Mouse (Mus musculus): ENCODE data around the gene Upf2. TPM values are rescaled to one million over a fixed set of nuclear protein-coding genes. Genes with fewer than 3 reads are reported as not detected.

The Upf2 gene
- polyA plus RNA-seq, 1 experiment from 2014 or later: 4.5 TPM

- no peak for ATAC-seq (ENCODE audit: low read depth)
- Histone ChIP-seq H3K27me3 (no peaks in the 10 kb centered on the region), H3K4me3 (replicated peaks) (no peak overlapping the region), H3K27ac (no peak overlapping the region), H3K9ac (no peak overlapping the region), H3K4me2 (no peak overlapping the region), H3K9me3 (replicated peaks) (no peaks in the 10 kb centered on the region), H3K4me1 (replicated peaks) (peaks cover 6% of the 10 kb centered on the region), H3K36me3 (peaks cover 44% of the 10 kb centered on the region)
- no peak for DNase-seq
Measured at GRCm38 (mm10) chr2:6020570-6020969, 69.3 kb downstream of the Upf2 start.

DNA sequence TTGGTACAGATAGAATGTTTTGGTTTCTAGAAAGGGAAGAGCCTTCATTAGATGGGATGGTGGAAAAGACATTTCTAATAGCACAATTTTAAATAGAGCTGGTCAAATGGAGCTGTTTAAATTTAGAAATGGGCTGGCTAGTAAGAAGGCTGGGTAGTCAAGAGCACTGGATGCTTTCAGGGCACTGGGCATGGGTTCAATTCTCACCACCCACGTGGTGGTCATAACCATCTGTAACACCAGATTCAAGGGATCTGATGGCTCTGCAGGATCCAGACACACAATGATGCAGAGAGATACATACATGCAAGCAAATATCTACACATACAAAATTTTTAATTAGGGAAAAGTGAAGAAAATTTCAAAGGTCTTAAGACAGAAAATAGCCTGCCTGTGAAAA lies 91.4 kb downstream of the Upf2 start:
- no peaks in the 10 kb centered on the region for H3K27me3 ChIP-seq
- H3K36me3 ChIP-seq: peaks cover 35% of the 10 kb centered on the region
- H3K4me3 ChIP-seq (replicated peaks): no peak overlapping the region
- H3K27ac ChIP-seq: no peak overlapping the region
- no peak overlapping the region for H3K9ac ChIP-seq
- DNase-seq (no peak), ATAC-seq (ENCODE audit: low read depth) (no peak)
- no peak overlapping the region for H3K4me2 ChIP-seq
- H3K9me3 ChIP-seq (replicated peaks): no peaks in the 10 kb centered on the region
- WGBS (ENCODE audit: insufficient replicate concordance): 56% methylated on average over 1 of the region's 1 CpGs
- H3K4me1 ChIP-seq (replicated peaks): 0 out of 2 replicates have a peak, but pooled peaks cover 2% of the 10 kb centered on the region

- H3K36me3 ChIP-seq: peaks cover 55% of the 10 kb centered on the region
- H3K4me2 ChIP-seq: no peak overlapping the region
- H3K9ac ChIP-seq: no peak overlapping the region
- ATAC-seq (ENCODE audit: low read depth): no peak
- no peak overlapping the region for H3K27ac ChIP-seq
- WGBS (ENCODE audit: insufficient replicate concordance): 82% methylated on average over 7 of the region's 7 CpGs
- no peaks in the 10 kb centered on the region for H3K27me3 ChIP-seq
- no peak overlapping the region for H3K4me3 ChIP-seq (replicated peaks)
- DNase-seq: no peak
- H3K9me3 ChIP-seq (replicated peaks): no peaks in the 10 kb centered on the region
- H3K4me1 ChIP-seq (replicated peaks): peaks cover 11% of the 10 kb centered on the region
Measured at GRCm38 (mm10) chr2:6046796-6047195, 95.5 kb downstream of the Upf2 start.

DNA sequence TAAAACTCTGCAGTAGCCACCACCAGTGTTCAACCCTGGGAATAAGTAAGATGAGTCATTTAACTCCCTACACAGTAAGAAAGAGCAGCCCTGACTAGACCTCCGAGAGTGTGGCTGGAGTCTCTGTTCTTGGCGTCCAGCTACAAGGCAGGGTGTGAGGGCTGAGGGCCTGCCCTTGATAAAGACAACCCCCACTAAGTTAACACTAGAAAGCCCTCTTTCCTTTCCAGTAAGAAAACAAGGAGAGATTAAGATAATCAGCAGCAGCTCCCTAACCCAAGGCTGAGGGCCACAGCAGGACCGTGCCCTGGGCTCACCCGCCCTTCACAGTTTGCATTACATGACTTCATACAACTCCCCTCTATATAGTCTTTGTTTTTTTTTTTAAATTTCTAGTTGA lies 97.3 kb downstream of the Upf2 start:
- Histone ChIP-seq H3K36me3 (peaks cover 57% of the 10 kb centered on the region), H3K4me1 (replicated peaks) (peaks cover 11% of the 10 kb centered on the region), H3K9me3 (replicated peaks) (no peaks in the 10 kb centered on the region), H3K4me2 (no peak overlapping the region), H3K27ac (no peak overlapping the region), H3K27me3 (no peaks in the 10 kb centered on the region), H3K4me3 (replicated peaks) (no peak overlapping the region), H3K9ac (no peak overlapping the region)
- 38% methylated on average over 4 of the region's 4 CpGs for WGBS (ENCODE audit: insufficient replicate concordance)
- peak; percentile 41; the same call in 1 of the 2 replicates for ATAC-seq (ENCODE audit: low read depth)
- no peak for DNase-seq

DNA sequence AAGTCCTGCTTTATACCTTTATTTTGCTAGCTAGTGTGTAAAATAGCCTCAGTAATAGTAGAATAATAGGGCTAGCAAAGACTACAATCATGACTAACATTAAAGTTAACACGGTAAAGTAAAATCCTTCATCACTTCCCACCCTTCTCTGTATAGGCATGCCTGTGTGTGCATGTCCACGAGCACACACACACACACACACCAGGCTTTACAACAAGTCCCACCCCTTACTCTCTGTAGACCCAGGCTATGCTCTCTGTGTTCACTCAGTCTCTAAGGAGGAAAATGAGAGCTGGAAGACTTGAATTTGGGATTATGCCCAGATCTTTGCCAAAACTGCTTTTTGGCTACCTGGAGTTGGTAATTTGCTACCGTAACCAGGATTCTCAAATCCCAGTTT lies 97.7 kb downstream of the Upf2 start:
- Histone ChIP-seq H3K4me2 (no peak overlapping the region), H3K9me3 (replicated peaks) (no peaks in the 10 kb centered on the region), H3K27ac (no peak overlapping the region), H3K27me3 (no peaks in the 10 kb centered on the region), H3K36me3 (peaks cover 56% of the 10 kb centered on the region), H3K4me1 (replicated peaks) (peaks cover 11% of the 10 kb centered on the region), H3K9ac (no peak overlapping the region), H3K4me3 (replicated peaks) (no peak overlapping the region)
- no peak for ATAC-seq (ENCODE audit: low read depth)
- 84% methylated on average over 3 of the region's 3 CpGs for WGBS (ENCODE audit: insufficient replicate concordance)
- no peak for DNase-seq

DNA sequence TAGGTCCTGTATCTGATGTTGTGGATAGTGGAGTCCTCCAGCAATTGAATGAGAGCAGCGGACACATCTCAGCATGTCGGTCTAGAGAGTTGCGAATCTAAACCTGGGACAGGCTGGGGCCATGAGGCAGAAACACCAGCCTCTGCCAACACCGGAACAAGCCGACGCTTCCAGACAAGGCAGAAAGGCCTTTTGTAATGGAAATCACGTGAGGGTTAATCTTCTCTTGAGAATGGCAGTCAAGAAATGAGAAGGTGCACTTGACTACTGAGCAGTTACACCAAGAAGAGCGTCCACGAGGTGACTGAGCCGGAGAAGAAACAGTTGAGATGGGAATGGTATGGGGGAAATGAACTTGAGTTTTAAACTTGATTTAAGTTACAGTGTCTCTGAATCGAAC lies 104.2 kb downstream of the Upf2 start:
- no peak overlapping the region for H3K4me2 ChIP-seq
- DNase-seq: no peak
- ATAC-seq (ENCODE audit: low read depth): no peak
- H3K9ac ChIP-seq: no peak overlapping the region
- no peak overlapping the region for H3K27ac ChIP-seq
- H3K4me3 ChIP-seq (replicated peaks): no peak overlapping the region
- H3K27me3 ChIP-seq: no peaks in the 10 kb centered on the region
- WGBS (ENCODE audit: insufficient replicate concordance): 85% methylated on average over 11 of the region's 11 CpGs
- peaks cover 53% of the 10 kb centered on the region for H3K36me3 ChIP-seq
- no peaks in the 10 kb centered on the region for H3K4me1 ChIP-seq (replicated peaks)
- H3K9me3 ChIP-seq (replicated peaks): no peaks in the 10 kb centered on the region

GRCm38 (mm10) chr2:6056518-6056917 lies 105.2 kb downstream of the Upf2 start:
- no peak overlapping the region for H3K4me2 ChIP-seq
- no peak overlapping the region for H3K4me3 ChIP-seq (replicated peaks)
- 84% methylated on average over 3 of the region's 3 CpGs for WGBS (ENCODE audit: insufficient replicate concordance)
- H3K9me3 ChIP-seq (replicated peaks): no peaks in the 10 kb centered on the region
- no peaks in the 10 kb centered on the region for H3K27me3 ChIP-seq
- DNase-seq (no peak), ATAC-seq (ENCODE audit: low read depth) (no peak)
- H3K4me1 ChIP-seq (replicated peaks): no peaks in the 10 kb centered on the region
- no peak overlapping the region for H3K27ac ChIP-seq
- H3K9ac ChIP-seq: no peak overlapping the region
- H3K36me3 ChIP-seq: peaks cover 42% of the 10 kb centered on the region

- Histone ChIP-seq H3K9me3 (replicated peaks) (no peaks in the 10 kb centered on the region), H3K27me3 (no peaks in the 10 kb centered on the region)
- 79% methylated on average over 2 of the region's 2 CpGs for whole genome bisulfite sequencing (ENCODE audit: insufficient replicate concordance)
Measured at GRCm38 (mm10) chr2:6059291-6059690, 108.0 kb downstream of the Upf2 start.

DNA sequence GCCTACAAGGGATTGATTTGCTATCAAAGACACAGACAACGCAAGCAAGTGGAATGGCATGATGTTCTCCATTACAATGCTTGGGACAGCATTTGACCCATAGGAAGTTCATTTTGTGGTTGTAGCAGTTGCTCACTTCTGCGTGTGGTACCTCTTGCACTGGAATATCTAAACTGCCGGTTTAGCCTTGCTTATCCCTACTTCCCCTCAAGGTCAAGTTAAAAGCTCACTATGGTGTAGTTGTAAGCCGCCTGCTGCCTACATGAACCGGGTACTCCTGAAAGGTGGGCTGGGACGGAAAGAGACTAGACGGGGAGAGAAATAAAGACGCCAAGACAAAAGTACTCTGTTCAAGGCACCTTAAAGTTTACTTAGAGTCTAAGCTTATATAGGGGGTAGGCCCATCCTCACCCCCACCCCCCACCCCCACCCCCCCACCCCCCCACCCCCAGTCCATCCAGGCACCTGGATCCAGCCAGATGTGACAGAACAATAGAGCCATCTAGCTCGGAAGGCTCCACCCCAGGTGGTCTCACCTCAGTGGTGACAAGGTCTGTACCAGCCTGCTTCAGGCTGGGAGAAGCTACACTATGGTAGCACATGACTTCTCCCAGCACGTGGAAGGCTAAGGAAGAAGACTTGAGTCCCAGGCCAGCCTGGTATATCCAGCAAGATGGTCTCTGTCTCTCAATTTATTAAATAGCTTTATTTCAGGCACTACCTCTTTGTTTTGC lies 109.0 kb downstream of the Upf2 start:
- no peak overlapping the region for H3K4me2 ChIP-seq
- ATAC-seq (ENCODE audit: low read depth): no peak
- WGBS (ENCODE audit: insufficient replicate concordance): 69% methylated on average over 10 of the region's 10 CpGs

More at GRCm38 (mm10) chr2:6059291-6059690, 108.0 kb downstream of the Upf2 start:
- H3K9ac ChIP-seq: no peak overlapping the region
- H3K36me3 ChIP-seq: peaks cover 22% of the 10 kb centered on the region
- H3K4me1 ChIP-seq (replicated peaks): no peaks in the 10 kb centered on the region
- no peak overlapping the region for H3K4me3 ChIP-seq (replicated peaks)
- ATAC-seq (ENCODE audit: low read depth): no peak
- H3K4me2 ChIP-seq: no peak overlapping the region
- H3K27ac ChIP-seq: no peak overlapping the region
- DNase-seq: no peak

DNA sequence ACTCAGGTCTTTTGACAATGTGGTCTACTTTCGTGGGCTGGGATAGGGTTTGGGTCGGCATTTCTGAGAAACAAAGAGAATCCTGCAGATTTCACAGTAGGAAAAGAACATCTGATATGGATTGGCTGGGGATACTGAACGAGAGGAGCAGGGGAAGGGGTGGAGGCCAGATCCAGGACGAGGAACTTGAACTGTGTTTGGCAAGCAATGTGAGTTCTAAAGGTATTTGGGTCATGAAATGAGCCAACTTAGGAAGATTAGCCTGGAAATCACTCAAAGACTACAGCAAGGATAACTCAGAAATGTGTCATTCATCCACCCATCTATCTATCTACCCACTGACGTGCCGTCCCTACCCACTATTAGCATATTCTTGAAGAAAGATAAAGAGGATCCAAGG lies 116.1 kb downstream of the Upf2 start:
- Histone ChIP-seq H3K36me3 (no peaks in the 10 kb centered on the region), H3K4me1 (replicated peaks) (peaks cover 17% of the 10 kb centered on the region), H3K27ac (no peak overlapping the region), H3K9ac (no peak overlapping the region), H3K4me2 (no peak overlapping the region), H3K27me3 (no peaks in the 10 kb centered on the region), H3K9me3 (replicated peaks) (no peaks in the 10 kb centered on the region), H3K4me3 (replicated peaks) (no peak overlapping the region)
- WGBS (ENCODE audit: insufficient replicate concordance): 65% methylated on average over 6 of the region's 6 CpGs
- DNase-seq: no peak
- ATAC-seq (ENCODE audit: low read depth): no peak

More for the DNA sequence above, 109.0 kb downstream of the Upf2 start:
- Histone ChIP-seq H3K9me3 (replicated peaks) (no peaks in the 10 kb centered on the region), H3K4me3 (replicated peaks) (no peak overlapping the region), H3K36me3 (peaks cover 13% of the 10 kb centered on the region), H3K27me3 (no peaks in the 10 kb centered on the region), H3K27ac (no peak overlapping the region), H3K4me1 (replicated peaks) (no peaks in the 10 kb centered on the region), H3K9ac (no peak overlapping the region)
- DNase-seq: no peak

GRCm38 (mm10) chr2:6070925-6071324 lies 119.7 kb downstream of the Upf2 start:
- Histone ChIP-seq H3K9me3 (replicated peaks) (no peaks in the 10 kb centered on the region), H3K4me1 (replicated peaks) (peaks cover 29% of the 10 kb centered on the region), H3K9ac (no peak overlapping the region), H3K4me3 (replicated peaks) (no peak overlapping the region), H3K27ac (no peak overlapping the region; the same call in 1 of the 2 replicates), H3K36me3 (no peaks in the 10 kb centered on the region), H3K27me3 (no peaks in the 10 kb centered on the region), H3K4me2 (no peak overlapping the region)
- ATAC-seq (ENCODE audit: low read depth) (no peak), DNase-seq (no peak)
- 22% methylated on average over 11 of the region's 11 CpGs for WGBS (ENCODE audit: insufficient replicate concordance)
